Mouse (Mus musculus): ENCODE measurements around the gene Iqgap2.

- TF ChIP-seq CTCF (IDR thresholded peaks at IDR 0.05; ENCODE audit: borderline replicate concordance, extremely low read depth, insufficient read depth, insufficient read length): no peak
- TF ChIP-seq POLR2A (IDR thresholded peaks at IDR 0.05; ENCODE audit: borderline replicate concordance, extremely low read depth, insufficient read depth, insufficient read length, poor library complexity, severe bottlenecking): no peak
These were observed 283.2 kb downstream of the Iqgap2 start for GRCm38 (mm10) chr13:95608416-95609087.

Data from brain, embryonic 14.5 days (tissue).